Mouse (Mus musculus): ENCODE results near the gene Pdhb. TPM values are rescaled to one million over a fixed set of nuclear protein-coding genes. Genes with fewer than 3 reads are reported as not detected.

Pdhb gene
- 133 TPM for total RNA-seq (2023)

DNA sequence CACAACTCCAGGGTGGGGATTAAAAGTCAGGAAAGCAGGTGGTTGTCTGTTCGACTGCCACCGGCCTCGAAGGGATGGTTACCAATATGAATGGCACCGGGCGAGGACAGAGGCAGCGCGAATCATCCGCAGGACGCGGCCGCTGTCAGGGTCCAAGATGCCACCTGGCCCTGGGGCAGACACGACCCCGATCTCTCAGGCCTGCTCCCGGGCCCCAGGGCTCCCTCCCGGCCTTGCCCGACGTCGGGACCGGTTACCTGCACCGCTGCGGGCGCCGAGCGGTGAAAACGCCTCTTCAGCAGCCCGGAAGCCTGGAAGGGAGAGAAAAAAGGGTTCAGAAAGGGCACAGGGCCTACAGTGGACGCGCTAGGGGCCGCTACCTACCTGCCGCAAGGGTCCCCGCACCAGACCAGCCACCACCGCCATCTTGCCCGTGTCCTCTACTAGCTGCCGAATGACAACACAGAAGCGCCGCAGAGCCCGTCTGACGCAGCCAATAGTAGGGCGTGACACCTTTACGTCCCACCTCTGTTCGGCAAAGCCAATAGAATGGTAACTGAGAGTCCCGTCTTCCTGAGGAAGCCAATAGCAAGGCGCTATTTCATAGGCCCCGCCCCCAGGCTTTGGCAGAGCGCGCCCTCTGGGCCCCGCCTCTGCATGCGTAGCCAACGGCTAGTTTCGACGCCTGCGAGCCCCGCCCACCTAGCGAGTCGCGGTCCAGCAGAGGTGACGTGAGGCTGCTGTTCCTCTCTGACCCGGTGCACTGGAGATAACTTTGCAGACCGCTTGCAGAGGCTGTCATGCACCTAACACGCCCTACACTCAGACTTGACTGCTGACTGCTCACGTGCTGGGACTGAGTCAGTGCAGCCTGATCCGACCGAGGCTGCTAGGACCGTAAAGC is at the start of gene Pdhb:
Pdhb (minus strand) TSS at position 519 of the 904 bp plus-strand sequence.

GRCm38 (mm10) chr14:8213803-8214224 is 41.0 kb upstream of the Pdhb start, which contains the start of gene Kctd6:
Gene Kctd6 (plus strand): TSS chr14:8214140.

Other genes starting within 250 kb of the Pdhb start
- not detected for gene Gm45521, start 215.7 kb downstream of the Pdhb start, total RNA-seq (2023)
- gene Dnase1l3, start 178.5 kb downstream of the Pdhb start, total RNA-seq (2023) = 2.3 TPM
- 13.6 TPM for gene Abhd6, start 170.1 kb downstream of the Pdhb start, total RNA-seq (2023)
- 10.1 TPM for gene Rpp14, start 92.7 kb downstream of the Pdhb start, total RNA-seq (2023)
- gene Pxk, start 74.8 kb downstream of the Pdhb start, total RNA-seq (2023) = 55.7 TPM
- gene Kctd6, start 41.1 kb upstream of the Pdhb start, total RNA-seq (2023) = 13.1 TPM
- gene Acox2, start 86.3 kb upstream of the Pdhb start, total RNA-seq (2023) = not detected
- not detected for gene Fam107a, start 145.0 kb upstream of the Pdhb start, total RNA-seq (2023)
- gene Oit1, start 205.7 kb upstream of the Pdhb start, total RNA-seq (2023) = not detected